Comparison of ENCODE assay signal across 7 mouse cellular contexts in the genomic region with DNA sequence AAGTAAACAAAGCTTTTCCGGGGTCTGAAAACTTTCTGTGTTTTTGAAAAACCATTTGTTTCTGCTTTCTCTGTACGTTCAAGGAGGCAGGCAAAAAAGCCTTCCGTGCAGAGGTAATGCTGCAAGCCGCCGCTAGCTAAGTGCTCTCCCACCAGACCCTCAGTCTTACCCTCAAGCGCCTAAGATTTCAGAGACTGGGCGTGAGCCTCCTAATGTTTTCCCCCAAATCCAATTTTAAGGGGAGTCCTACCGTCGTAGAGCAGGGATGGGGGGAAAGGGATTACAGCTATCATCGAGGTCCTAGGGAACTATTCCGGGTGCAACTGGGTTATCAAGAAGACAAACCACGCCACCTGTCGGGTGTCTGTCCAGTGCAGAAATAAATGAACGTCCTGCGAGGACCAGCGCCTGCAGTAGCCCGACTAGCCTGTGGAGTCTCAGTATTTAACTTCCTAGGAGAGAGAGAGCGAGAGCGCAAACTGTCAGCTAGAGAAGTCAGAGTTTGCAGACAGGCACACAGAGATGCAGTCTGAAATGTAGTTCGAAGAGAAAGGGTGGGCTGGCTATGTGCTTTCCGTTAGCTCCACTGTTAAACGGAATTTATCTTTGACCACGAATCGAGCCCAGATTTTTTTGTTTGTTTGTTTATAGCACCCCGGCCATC. TPM values are rescaled to one million over a fixed set of nuclear protein-coding genes. Genes with fewer than 3 reads are reported as not detected.
DNase-seq lines count a peak whose midpoint lies in the region; ATAC-seq lines count a peak whose summit lies in the region.

No protein-coding gene starts in this region.

- intact Hi-C loops in left cerebral cortex, postnatal 4 days (cut with DNase I): loop anchor here (5.0 to 10.0 kb wide), 2 partner anchors 98 to 224 kb away; no protein-coding TSS in a partner anchor

- H3K27me3 ChIP-seq in midbrain, embryonic 11.5 days (ENCODE audit: control insufficient read depth, insufficient read depth, low read length): peaks cover 8% of the 10 kb centered on the region; the same call in 1 of the 2 replicates

- DNase-seq in cerebellum, postnatal 36 days: peak; percentile 69 to 70
- DNase-seq in gastrocnemius, postnatal 10 days: peak; percentile 68
- DNase-seq in induced T-regulatory cell, adult 2 months (ENCODE audit: low read depth): peak; percentile 81
- DNase-seq in left cerebral cortex, postnatal 4 days: peak; percentile 80
- peak; percentile 96 for DNase-seq in midbrain, embryonic 11.5 days (ENCODE audit: low spot score, missing footprints)
- DNase-seq in right cerebral cortex, postnatal 4 days: peak; percentile 50

- peak overlapping the region; percentile 60 for H3K9ac ChIP-seq in midbrain, embryonic 11.5 days (ENCODE audit: low read length)

- under 1% methylated on average over 25 of the region's 25 CpGs for WGBS in midbrain, embryonic 11.5 days

- no peak overlapping the region for H3K27ac ChIP-seq in midbrain, embryonic 11.5 days (ENCODE audit: low read depth, low read length)

- H3K36me3 ChIP-seq in midbrain, embryonic 11.5 days (ENCODE audit: control insufficient read depth, insufficient read depth, low read length): no peaks in the 10 kb centered on the region

- ATAC-seq in activated CD4-positive, CD25-positive, alpha-beta regulatory T cell, adult 4 months: peak; percentile 72
- peak; percentile 88 for ATAC-seq in midbrain, embryonic 11.5 days (ENCODE audit: low FRiP score)

- H3K9me3 ChIP-seq in midbrain, embryonic 11.5 days (ENCODE audit: control insufficient read depth, low read length): no peaks in the 10 kb centered on the region

- peaks cover 4% of the 10 kb centered on the region for H3K4me1 ChIP-seq in midbrain, embryonic 11.5 days (ENCODE audit: control insufficient read depth, insufficient read depth, low read length)

- peak overlapping the region; percentile 50 for H3K4me3 ChIP-seq in midbrain, embryonic 11.5 days (ENCODE audit: low read depth, low read length)

- H3K4me2 ChIP-seq in midbrain, embryonic 11.5 days: peak overlapping the region; percentile 92

RNA-seq across cellular contexts. Expression of gene Wif1, which starts 0.5 kb away (rescaled TPM):
- not detected for polyA plus RNA-seq in activated CD4-positive, CD25-positive, alpha-beta regulatory T cell, adult 4 months (2017; shearing (Covaris generic))
- 10 to 100 TPM; 17.0 to 17.5 TPM for total RNA-seq in gastrocnemius, postnatal 10 days (2021)
- total RNA-seq in left cerebral cortex, postnatal 4 days (2021): 1 to 10 TPM; 1.8 to 2.1 TPM
- 3.0 and 4.1 TPM in 2 replicates for polyA plus RNA-seq in midbrain, embryonic 11.5 days (2014; fragmentation: Nextera tagmentation; extraction: Ambion mirVana)

RNA-seq across cellular contexts. Expression of gene Lemd3, which starts 54.1 kb away (rescaled TPM):
- 1 to 10 TPM; 4.0 to 4.4 TPM for polyA plus RNA-seq in activated CD4-positive, CD25-positive, alpha-beta regulatory T cell, adult 4 months (2017; shearing (Covaris generic))
- total RNA-seq in gastrocnemius, postnatal 10 days (2021): 1 to 10 TPM; 9.6 to 9.7 TPM
- 10 to 100 TPM; 30.9 to 32.7 TPM for total RNA-seq in left cerebral cortex, postnatal 4 days (2021)
- 4.6 and 4.8 TPM in 2 replicates for polyA plus RNA-seq in midbrain, embryonic 11.5 days (2014; fragmentation: Nextera tagmentation; extraction: Ambion mirVana)

Comparison
In these comparisons a context has a peak if more than half of its experiments do, and no peak if none do; other contexts are left out.
1. RNA of gene Wif1, which starts 0.5 kb away (total RNA-seq): 17.0 to 17.5 TPM in gastrocnemius, postnatal 10 days; 1.8 to 2.1 TPM in left cerebral cortex, postnatal 4 days; every median in the first group is over 4 times any median in the second.
2. Peak in every context shown above with its lines, with median percentiles within 50 percentile points of each other: DNase-seq.